ENCODE assay signal across 27 mouse cellular contexts in the genomic region with DNA sequence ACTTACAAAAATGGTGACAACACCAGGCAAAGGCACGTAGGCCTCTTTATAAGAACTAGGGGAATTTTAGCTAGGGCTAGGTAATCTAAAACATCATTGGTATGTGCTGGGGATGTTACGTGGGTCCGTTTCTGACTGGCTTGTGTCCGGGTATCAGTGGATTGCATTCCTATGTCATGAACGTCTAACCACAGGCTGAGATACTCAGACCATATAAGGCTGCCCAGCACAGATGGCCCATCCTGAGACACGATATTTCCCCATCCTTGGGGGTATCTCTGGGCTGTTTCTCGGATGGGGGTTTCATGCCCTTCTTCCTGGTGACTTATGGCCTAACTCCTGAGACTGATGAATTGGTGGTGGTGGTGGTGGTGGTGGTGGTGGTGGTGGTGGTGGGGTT. TPM values are rescaled to one million over a fixed set of nuclear protein-coding genes. Genes with fewer than 3 reads are reported as not detected.
DNase-seq lines count a peak whose midpoint lies in the region; ATAC-seq and TF ChIP-seq lines count a peak whose summit lies in the region.
"Had no signal": no experiment of that assay in that cellular context is flagged by ENCODE, and none has a peak within 500 bp of the region (broad histone marks: within the 10 kb centered on the region; RNA-seq: fewer than 3 reads in every experiment).

No protein-coding gene starts in this region.

- H3K4me1 ChIP-seq in heart, embryonic 13.5 days, result peaks cover 7% of the 10 kb centered on the region
- peaks cover 7% of the 10 kb centered on the region for H3K4me1 ChIP-seq in embryonic fibroblast, embryonic 13.5 days (ENCODE audit: control insufficient read depth, insufficient read depth, low read length)
- H3K4me1 ChIP-seq: embryonic facial prominence, embryonic 10.5 days; forebrain, embryonic 15.5 days had no signal

- no peak for TF ChIP-seq CTCF in C2C12 (IDR thresholded peaks at IDR 0.05; ENCODE audit: control insufficient read depth, insufficient read depth, insufficient read length)
- TF ChIP-seq CTCF in embryonic fibroblast, embryonic 13.5 days (IDR thresholded peaks at IDR 0.05; ENCODE audit: borderline replicate concordance, insufficient read depth, low read length), result no peak

- no peak; the same call in 1 of the 2 replicates for TF ChIP-seq POLR2A in embryonic fibroblast, embryonic 13.5 days (IDR thresholded peaks at IDR 0.05; ENCODE audit: low read depth, low read length)

- peak overlapping the region; percentile 16; the same call in 1 of the 2 replicates for H3K27ac ChIP-seq in heart, embryonic 13.5 days (replicated peaks)
- peak overlapping the region; percentile 99 for H3K27ac ChIP-seq in embryonic fibroblast, embryonic 13.5 days (ENCODE audit: insufficient read depth, low read length)
- H3K27ac ChIP-seq: embryonic facial prominence, embryonic 10.5 days; forebrain, embryonic 15.5 days; heart, adult 2 months; heart, embryonic 15.5 days had no signal

- DNase-seq in heart, adult 18-20 months, result no peak
- DNase-seq in 3134 (ENCODE audit: extremely low read depth, insufficient read length, low spot score), result peak; percentile 75
- DNase-seq in lung, adult 18-20 months, result no peak
- DNase-seq in spleen, adult 18-20 months, result no peak
- DNase-seq: adrenal gland, adult 8-10 months; adrenal gland, postnatal 36 days; B cell, adult 2 months; cerebellum, adult 2 months; cerebellum, postnatal 10 days; gastrocnemius, postnatal 36 days; heart, adult 2 months; kidney, adult 18-20 months had no signal

- no peaks in the 10 kb centered on the region for H3K79me3 ChIP-seq in C2C12 (ENCODE audit: low read depth)

- H3K4me2 ChIP-seq in heart, embryonic 13.5 days, result no peak overlapping the region
- H3K4me2 ChIP-seq: forebrain, embryonic 15.5 days; heart, embryonic 15.5 days had no signal

- H3K36me3 ChIP-seq in heart, embryonic 13.5 days, result no peaks in the 10 kb centered on the region
- no peaks in the 10 kb centered on the region for H3K36me3 ChIP-seq in C2C12 (ENCODE audit: control insufficient read depth, insufficient read depth)
- H3K36me3 ChIP-seq: embryonic facial prominence, embryonic 10.5 days; forebrain, embryonic 15.5 days; heart, embryonic 15.5 days had no signal

- H3K4me3 ChIP-seq in heart, embryonic 13.5 days, result no peak overlapping the region
- no peak overlapping the region for H3K4me3 ChIP-seq in C2C12 (ENCODE audit: insufficient read depth, poor library complexity, severe bottlenecking)
- no peak overlapping the region for H3K4me3 ChIP-seq in embryonic fibroblast, embryonic 13.5 days (ENCODE audit: insufficient read depth, low read length)
- H3K4me3 ChIP-seq: embryonic facial prominence, embryonic 10.5 days; erythroblast, embryonic 14.5 days; forebrain, embryonic 15.5 days; heart, adult 2 months; heart, embryonic 15.5 days had no signal

- no peaks in the 10 kb centered on the region for H3K27me3 ChIP-seq in heart, embryonic 13.5 days (replicated peaks)
- no peaks in the 10 kb centered on the region for H3K27me3 ChIP-seq in C2C12 (ENCODE audit: control insufficient read depth, insufficient read depth, insufficient read length)
- H3K27me3 ChIP-seq: forebrain, embryonic 15.5 days; heart, embryonic 15.5 days had no signal

- no peak overlapping the region for H3ac ChIP-seq in C2C12 (ENCODE audit: control insufficient read depth, insufficient read length, low read depth)

- H3K9ac ChIP-seq in heart, embryonic 13.5 days, result no peak overlapping the region
- H3K9ac ChIP-seq: forebrain, embryonic 15.5 days; heart, embryonic 15.5 days had no signal

- no peaks in the 10 kb centered on the region for H3K79me2 ChIP-seq in C2C12 (ENCODE audit: control insufficient read depth, insufficient read depth)

- H3K9me3 ChIP-seq in heart, embryonic 13.5 days, result no peaks in the 10 kb centered on the region
- H3K9me3 ChIP-seq: embryonic facial prominence, embryonic 10.5 days; forebrain, embryonic 15.5 days; heart, embryonic 15.5 days had no signal

- ATAC-seq in heart, embryonic 13.5 days (ENCODE audit: extremely low read depth, insufficient number of reproducible peaks, low FRiP score, low TSS enrichment), result no peak; the same call in 1 of the 2 replicates
- ATAC-seq: forebrain, embryonic 15.5 days; hindbrain, embryonic 16.5 days; inflammation-experienced regulatory T-cells, adult 6 months had no signal

- WGBS in heart, embryonic 13.5 days, result 23% methylated on average over 7 of the region's 7 CpGs

TF ChIP-seq in C2C12, 6 proteins besides CTCF, POLR2A, EP300 and RAD21:
- peak; percentile 78 for TF ChIP-seq MYOD1 (IDR thresholded peaks at IDR 0.05; ENCODE audit: control insufficient read depth, insufficient read length, low read depth)
- no peak for TF ChIP-seq MAX (IDR thresholded peaks at IDR 0.05)
- TF ChIP-seq CEBPB (IDR thresholded peaks at IDR 0.05; ENCODE audit: low read depth), result peak; percentile 67
- TF ChIP-seq USF1 (IDR thresholded peaks at IDR 0.05; ENCODE audit: low read depth), result no peak
- TF ChIP-seq MYOG (IDR thresholded peaks at IDR 0.05; ENCODE audit: control insufficient read depth, extremely low read depth, insufficient read length), result no peak
- no peak for TF ChIP-seq FOSL1 (IDR thresholded peaks at IDR 0.05; ENCODE audit: insufficient read depth, low read length, poor library complexity, severe bottlenecking)

RNA-seq across cellular contexts. Expression of a gene that starts 2.9 kb away (rescaled TPM):
- 0.34 and 0.35 TPM in 2 replicates for polyA plus RNA-seq in heart, embryonic 13.5 days (2015; fragmentation: Nextera tagmentation; extraction: Ambion mirVana)
- total RNA-seq in heart, adult 18-20 months (2021), result not detected
- polyA plus RNA-seq in C2C12 (2012; fragmentation: generic; extraction: Trizol), result 0.16 TPM
- polyA plus RNA-seq in embryonic fibroblast, embryonic 13.5 days (2011; ENCODE audit: insufficient read length, low read depth, missing spikeins), result 0.42 TPM in 1 of 2 replicates, not detected in the other
- total RNA-seq: gastrocnemius, adult 8-10 months; gastrocnemius, postnatal 36 days; heart, adult 2 months; MEL had no signal
- polyA plus RNA-seq: cerebellum, adult 2 months; erythroblast, embryonic 14.5 days; heart, adult 2 months; heart, embryonic 15.5 days; kidney, embryonic 14.5 days had no signal

RNA-seq across cellular contexts. Expression of a gene that starts 37.2 kb away (rescaled TPM):
- 0.15 TPM in 1 of 2 replicates, not detected in the other for polyA plus RNA-seq in heart, embryonic 13.5 days (2015; fragmentation: Nextera tagmentation; extraction: Ambion mirVana)
- not detected for total RNA-seq in heart, adult 18-20 months (2021)
- 0.95 TPM for polyA plus RNA-seq in C2C12 (2012; fragmentation: generic; extraction: Trizol)
- 0.62 TPM in 1 of 2 replicates, not detected in the other for polyA plus RNA-seq in embryonic fibroblast, embryonic 13.5 days (2011; ENCODE audit: insufficient read length, low read depth, missing spikeins)
- total RNA-seq: adrenal gland, adult 8-10 months; adrenal gland, postnatal 36 days; gastrocnemius, adult 8-10 months; gastrocnemius, postnatal 36 days; heart, adult 2 months; MEL had no signal
- polyA plus RNA-seq: cerebellum, adult 2 months; forebrain, embryonic 11.5 days; forebrain, embryonic 15.5 days; heart, adult 2 months; hindbrain, embryonic 16.5 days; inflammation-experienced regulatory T-cells, adult 6 months had no signal

RNA-seq across cellular contexts. Expression of a gene that starts 38.2 kb away (rescaled TPM):
- 39.9 and 40.8 TPM in 2 replicates for polyA plus RNA-seq in heart, embryonic 13.5 days (2015; fragmentation: Nextera tagmentation; extraction: Ambion mirVana)
- total RNA-seq in heart, adult 18-20 months (2021), result 1 to 10 TPM; 7.5 to 7.8 TPM
- polyA plus RNA-seq in C2C12 (2012; fragmentation: generic; extraction: Trizol), result 41.5 TPM
- polyA plus RNA-seq in embryonic fibroblast, embryonic 13.5 days (2011; ENCODE audit: insufficient read length, low read depth, missing spikeins), result 80.8 and 83.2 TPM in 2 replicates

RNA-seq across cellular contexts. Expression of a gene that starts 54.7 kb away (rescaled TPM):
- 0.10 TPM in 1 of 2 replicates, not detected in the other for polyA plus RNA-seq in heart, embryonic 13.5 days (2015; fragmentation: Nextera tagmentation; extraction: Ambion mirVana)
- not detected for total RNA-seq in heart, adult 18-20 months (2021)
- 0.04 TPM for polyA plus RNA-seq in C2C12 (2012; fragmentation: generic; extraction: Trizol)
- polyA plus RNA-seq in embryonic fibroblast, embryonic 13.5 days (2011; ENCODE audit: insufficient read length, low read depth, missing spikeins), result not detected in 2 replicates
- total RNA-seq: gastrocnemius, adult 8-10 months; gastrocnemius, postnatal 36 days; heart, adult 2 months; MEL had no signal
- polyA plus RNA-seq: embryonic facial prominence, embryonic 10.5 days; embryonic facial prominence, embryonic 14.5 days; erythroblast, embryonic 14.5 days; forebrain, embryonic 11.5 days; forebrain, embryonic 15.5 days; heart, embryonic 15.5 days; hindbrain, embryonic 11.5 days; hindbrain, embryonic 16.5 days had no signal
